Mouse (Mus musculus): ENCODE results near the gene Antxrl. TPM values are rescaled to one million over a fixed set of nuclear protein-coding genes. Genes with fewer than 3 reads are reported as not detected.

Gene Antxrl
- polyA plus RNA-seq, 1 experiment from 2014 or later, result not detected

GRCm38 (mm10) chr14:34078293-34078692 lies 25.8 kb downstream of the Antxrl start:
- 69% methylated on average over 4 of the region's 4 CpGs for whole genome bisulfite sequencing
- Histone ChIP-seq H3K9ac (ENCODE audit: low read depth, low read length) (no peak overlapping the region), H3K27me3 (ENCODE audit: insufficient read depth, low read length) (no peaks in the 10 kb centered on the region), H3K4me2 (ENCODE audit: low read length) (no peak overlapping the region), H3K27ac (no peak overlapping the region), H3K9me3 (replicated peaks; ENCODE audit: low read length) (no peaks in the 10 kb centered on the region), H3K36me3 (ENCODE audit: insufficient read depth, low read length) (no peaks in the 10 kb centered on the region), H3K4me3 (replicated peaks; ENCODE audit: low read depth, low read length) (no peak overlapping the region), H3K4me1 (replicated peaks; ENCODE audit: insufficient read depth, low read length) (0 out of 2 replicates have a peak, but pooled peaks cover 4% of the 10 kb centered on the region)
- DNase-seq (ENCODE audit: low spot score) (no peak), ATAC-seq (replicated peaks; ENCODE audit: low FRiP score, low read depth) (no peak)
- TF ChIP-seq CTCF (IDR thresholded peaks at IDR 0.05; ENCODE audit: low read depth), result no peak

- DNase-seq (ENCODE audit: low spot score) (peak; percentile 96), ATAC-seq (replicated peaks; ENCODE audit: low FRiP score, low read depth) (peak; percentile 60)
- no peak overlapping the region for H3K27ac ChIP-seq
- H3K36me3 ChIP-seq (ENCODE audit: insufficient read depth, low read length), result no peaks in the 10 kb centered on the region
- H3K4me3 ChIP-seq (replicated peaks; ENCODE audit: low read depth, low read length), result no peak overlapping the region
- H3K4me2 ChIP-seq (ENCODE audit: low read length), result no peak overlapping the region
- H3K9me3 ChIP-seq (replicated peaks; ENCODE audit: low read length), result no peaks in the 10 kb centered on the region
- no peaks in the 10 kb centered on the region for H3K27me3 ChIP-seq (ENCODE audit: insufficient read depth, low read length)
- TF ChIP-seq CTCF (IDR thresholded peaks at IDR 0.05; ENCODE audit: low read depth), result peak; percentile 97
- no peaks in the 10 kb centered on the region for H3K4me1 ChIP-seq (replicated peaks; ENCODE audit: insufficient read depth, low read length)
- 11% methylated on average over 11 of the region's 11 CpGs for WGBS
- H3K9ac ChIP-seq (ENCODE audit: low read depth, low read length), result no peak overlapping the region
These were observed 28.0 kb downstream of the Antxrl start for GRCm38 (mm10) chr14:34080321-34080997.

GRCm38 (mm10) chr14:34085731-34086130 lies 33.2 kb downstream of the Antxrl start, which contains the start of gene Anxa8:
Gene Anxa8, plus strand, starts transcription at chr14:34085981.
- Histone ChIP-seq H3K4me3 (replicated peaks; ENCODE audit: low read depth, low read length) (no peak within 1 kb of the TSS), H3K27ac (no peak within 1 kb of the TSS), H3K9ac (ENCODE audit: low read depth, low read length) (no peak within 1 kb of the TSS), H3K27me3 (ENCODE audit: insufficient read depth, low read length) (no peaks in the 10 kb centered on the region), H3K36me3 (ENCODE audit: insufficient read depth, low read length) (no peaks in the 10 kb centered on the region), H3K9me3 (replicated peaks; ENCODE audit: low read length) (no peaks in the 10 kb centered on the region), H3K4me2 (ENCODE audit: low read length) (no peak within 1 kb of the TSS), H3K4me1 (replicated peaks; ENCODE audit: insufficient read depth, low read length) (no peaks in the 10 kb centered on the region)
- 40% methylated on average over 4 of the region's 4 CpGs for WGBS
- DNase-seq (ENCODE audit: low spot score) (no peak), ATAC-seq (replicated peaks; ENCODE audit: low FRiP score, low read depth) (no peak)
- no peak for TF ChIP-seq CTCF (IDR thresholded peaks at IDR 0.05; ENCODE audit: low read depth)

- H3K4me2 ChIP-seq (ENCODE audit: low read length), result no peak overlapping the region
- H3K27me3 ChIP-seq (ENCODE audit: insufficient read depth, low read length), result no peaks in the 10 kb centered on the region
- 60% methylated on average over 4 of the region's 4 CpGs for WGBS
- H3K9ac ChIP-seq (ENCODE audit: low read depth, low read length), result no peak overlapping the region
- no peak for TF ChIP-seq CTCF (IDR thresholded peaks at IDR 0.05; ENCODE audit: low read depth)
- ATAC-seq (replicated peaks; ENCODE audit: low FRiP score, low read depth) (no peak), DNase-seq (ENCODE audit: low spot score) (no peak)
- no peaks in the 10 kb centered on the region for H3K9me3 ChIP-seq (replicated peaks; ENCODE audit: low read length)
- no peak overlapping the region for H3K4me3 ChIP-seq (replicated peaks; ENCODE audit: low read depth, low read length)
- no peak overlapping the region for H3K27ac ChIP-seq
- no peaks in the 10 kb centered on the region for H3K36me3 ChIP-seq (ENCODE audit: insufficient read depth, low read length)
- H3K4me1 ChIP-seq (replicated peaks; ENCODE audit: insufficient read depth, low read length), result no peaks in the 10 kb centered on the region
These were observed 34.3 kb downstream of the Antxrl start for GRCm38 (mm10) chr14:34086806-34087205.

- TF ChIP-seq CTCF (IDR thresholded peaks at IDR 0.05; ENCODE audit: low read depth), result no peak
- 61% methylated on average over 2 of the region's 2 CpGs for WGBS
These were observed 35.4 kb downstream of the Antxrl start for GRCm38 (mm10) chr14:34087856-34088398.

GRCm38 (mm10) chr14:34089796-34090195 lies 37.3 kb downstream of the Antxrl start:
- no peaks in the 10 kb centered on the region for H3K9me3 ChIP-seq (replicated peaks; ENCODE audit: low read length)
- H3K27ac ChIP-seq, result no peak overlapping the region
- 79% methylated on average over 8 of the region's 8 CpGs for WGBS
- no peaks in the 10 kb centered on the region for H3K27me3 ChIP-seq (ENCODE audit: insufficient read depth, low read length)
- no peaks in the 10 kb centered on the region for H3K36me3 ChIP-seq (ENCODE audit: insufficient read depth, low read length)
- ATAC-seq (replicated peaks; ENCODE audit: low FRiP score, low read depth), result no peak
- H3K4me1 ChIP-seq (replicated peaks; ENCODE audit: insufficient read depth, low read length), result no peaks in the 10 kb centered on the region
- H3K4me2 ChIP-seq (ENCODE audit: low read length), result no peak overlapping the region
- no peak overlapping the region for H3K4me3 ChIP-seq (replicated peaks; ENCODE audit: low read depth, low read length)
- DNase-seq (ENCODE audit: low spot score), result no peak
- TF ChIP-seq CTCF (IDR thresholded peaks at IDR 0.05; ENCODE audit: low read depth), result no peak
- H3K9ac ChIP-seq (ENCODE audit: low read depth, low read length), result no peak overlapping the region

More at GRCm38 (mm10) chr14:34087856-34088398, 35.4 kb downstream of the Antxrl start:
- DNase-seq (ENCODE audit: low spot score) (peak; percentile 21), ATAC-seq (replicated peaks; ENCODE audit: low FRiP score, low read depth) (no peak)
- Histone ChIP-seq H3K4me1 (replicated peaks; ENCODE audit: insufficient read depth, low read length) (no peaks in the 10 kb centered on the region), H3K9ac (ENCODE audit: low read depth, low read length) (no peak overlapping the region), H3K27me3 (ENCODE audit: insufficient read depth, low read length) (no peaks in the 10 kb centered on the region), H3K4me3 (replicated peaks; ENCODE audit: low read depth, low read length) (no peak overlapping the region), H3K9me3 (replicated peaks; ENCODE audit: low read length) (no peaks in the 10 kb centered on the region), H3K27ac (no peak overlapping the region), H3K4me2 (ENCODE audit: low read length) (no peak overlapping the region), H3K36me3 (ENCODE audit: insufficient read depth, low read length) (no peaks in the 10 kb centered on the region)
